Mouse (Mus musculus) liver, embryonic 13.5 days (tissue): Measurements from ENCODE around the gene Lgr4. TPM values are rescaled to one million over a fixed set of nuclear protein-coding genes. Genes with fewer than 3 reads are reported as not detected.
A peak's percentile ranks its signal among the peaks of the same experiment; 100 is the strongest.
"Not testable (repeated sequence)": the region's sequence is repeated elsewhere in the genome, so short reads cannot be mapped to it uniquely, and the experiment has no call there.

Experiments
- ATAC-seq: fragments of 200-750 bp; cut with Nextera tagmentation; 2 replicates; pipeline ENCODE4 v1.8.0; 2017; ENCODE audit warnings: low read depth, mild to moderate bottlenecking, moderate number of reproducible peaks, moderate library complexity
- DNase-seq: peaks from one replicate; pipeline ENCODE4 v3.0.0; 2022
- H3K27ac ChIP-seq: fragments of 300-500 bp; sonication (generic); 2 replicates; pipeline ENCODE4 v1.5.1; 2015; ENCODE audit warnings: moderate library complexity, mild to moderate bottlenecking, inconsistent platforms
- H3K27me3 ChIP-seq: fragments of 300-500 bp; sonication (generic); 2 replicates; pipeline ENCODE4 v1.6.1; 2015; ENCODE audit warnings: mild to moderate bottlenecking, inconsistent platforms
- H3K36me3 ChIP-seq: fragments of 300-500 bp; sonication (generic); 2 replicates; pipeline ENCODE4 v1.6.1; 2015; ENCODE audit warnings: mild to moderate bottlenecking, inconsistent platforms
- H3K4me1 ChIP-seq: fragments of 300-500 bp; sonication (generic); replicated peaks from 2 replicates; pipeline ENCODE4 v1.6.1; 2015; ENCODE audit warnings: inconsistent platforms
- H3K4me2 ChIP-seq: fragments of 300-500 bp; sonication (generic); 2 replicates; pipeline ENCODE4 v1.6.1; 2015; ENCODE audit warnings: inconsistent platforms, mild to moderate bottlenecking, moderate library complexity
- H3K4me3 ChIP-seq: fragments of 300-500 bp; sonication (generic); replicated peaks from 2 replicates; pipeline ENCODE4 v1.5.1; 2015; ENCODE audit warnings: mild to moderate bottlenecking, inconsistent platforms
- H3K9ac ChIP-seq: fragments of 300-500 bp; sonication (generic); 2 replicates; pipeline ENCODE4 v1.6.1; 2015; ENCODE audit warnings: mild to moderate bottlenecking, inconsistent platforms
- H3K9me3 ChIP-seq: fragments of 300-500 bp; sonication (generic); replicated peaks from 2 replicates; pipeline ENCODE4 v1.6.1; 2016; ENCODE audit warnings: inconsistent platforms
- WGBS: fragments of 180-500 bp; shearing (Covaris S2); methylation state at CpG from one replicate; pipeline ENCODE4 v1.1.7; 2015; ENCODE audit not compliant: insufficient replicate concordance; 5-methylcytosine and 5-hydroxymethylcytosine counted together
- polyA plus RNA-seq: library from polyadenylated mRNA; unstranded; fragments of >200 nt; fragmentation: Nextera tagmentation; extraction: Ambion mirVana; gene quantifications from 2 replicates; pipeline ENCODE4 v1.2.1, GENCODE M21; 2015

Lgr4 gene
- polyA plus RNA-seq = 3.1 and 3.9 TPM in 2 replicates

DNA sequence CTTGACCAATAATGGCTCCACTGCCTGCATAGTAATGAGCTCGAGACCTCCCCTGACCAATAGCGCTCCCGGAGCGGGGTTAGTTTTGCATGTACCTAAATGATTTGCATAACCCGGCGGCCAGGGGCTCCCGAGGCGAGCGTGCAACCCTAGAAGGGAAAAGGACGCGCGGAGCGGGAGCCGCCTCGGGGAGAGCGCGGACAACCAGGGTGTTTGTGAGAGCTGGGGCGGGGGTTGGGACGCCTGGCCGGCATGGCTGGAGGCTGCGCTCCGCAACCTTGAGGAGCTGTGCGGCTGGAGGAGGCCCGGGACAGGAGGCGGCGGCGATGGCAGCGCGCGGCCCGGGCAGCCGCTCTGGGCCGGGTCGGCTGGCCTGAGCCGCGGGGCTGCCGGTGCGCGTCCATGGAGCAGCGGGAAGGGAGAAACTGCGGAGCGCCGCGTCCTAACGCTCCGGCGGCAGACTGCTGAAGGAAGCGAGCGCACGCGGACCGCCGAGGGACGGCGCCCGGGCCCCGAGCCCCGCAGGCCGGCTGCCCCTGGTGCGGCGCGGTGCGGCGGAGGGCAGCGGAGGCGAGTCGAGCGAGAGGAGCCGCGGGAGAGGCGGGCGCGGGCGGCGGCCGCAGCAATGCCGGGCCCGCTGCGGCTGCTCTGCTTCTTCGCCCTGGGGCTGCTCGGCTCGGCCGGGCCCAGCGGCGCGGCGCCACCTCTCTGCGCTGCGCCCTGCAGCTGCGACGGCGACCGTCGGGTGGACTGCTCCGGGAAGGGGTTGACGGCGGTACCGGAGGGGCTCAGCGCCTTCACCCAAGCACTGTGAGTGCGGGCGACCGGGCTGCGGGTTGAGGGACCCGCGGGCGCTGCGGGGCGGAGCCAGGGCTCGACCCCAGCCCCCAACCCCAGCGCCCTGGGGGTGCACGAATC is at the start of gene Lgr4:
Gene Lgr4 (plus strand): TSS at position 152 of the 918 bp plus-strand sequence.
- Histone ChIP-seq H3K36me3 (no peaks in the 10 kb centered on the region), H3K4me1 (peaks cover 48% of the 10 kb centered on the region), H3K4me2 (peak within 1 kb of the TSS; percentile 100), H3K9me3 (no peaks in the 10 kb centered on the region), H3K27me3 (peaks cover 4% of the 10 kb centered on the region; the same call in 1 of the 2 replicates), H3K4me3 (peak within 1 kb of the TSS; percentile 82), H3K9ac (peak within 1 kb of the TSS; percentile 90), H3K27ac (peak within 1 kb of the TSS; percentile 93)
- DNase-seq (peak; percentile 97), ATAC-seq (peak; percentile 98)
- WGBS = under 1% methylated on average over 87 of the region's 111 CpGs

DNA sequence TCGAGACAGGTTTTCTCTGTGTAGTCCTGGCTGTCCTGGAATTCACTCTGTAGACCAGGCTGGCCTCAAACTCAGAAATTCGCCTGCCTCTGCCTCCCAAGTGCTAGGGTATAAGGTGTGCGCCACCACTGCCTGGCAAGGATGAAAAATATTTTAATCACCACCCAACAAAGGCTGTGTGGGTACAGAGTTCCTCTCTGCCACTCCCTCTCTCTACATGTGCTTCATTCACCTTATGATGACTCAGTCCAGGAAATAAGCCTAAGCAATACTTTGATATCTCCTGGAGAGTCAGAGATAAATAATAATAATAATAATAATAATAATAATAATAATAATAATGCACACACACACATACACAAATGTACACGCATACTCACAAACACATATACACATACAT is 38.0 kb upstream of the Lgr4 start:
- not testable (repeated sequence) for H3K9ac ChIP-seq, H3K4me3 ChIP-seq, DNase-seq, H3K36me3 ChIP-seq, H3K27me3 ChIP-seq, H3K4me2 ChIP-seq, H3K4me1 ChIP-seq, H3K9me3 ChIP-seq, ATAC-seq, H3K27ac ChIP-seq
- WGBS = 53% methylated on average over 4 of the region's 4 CpGs

DNA sequence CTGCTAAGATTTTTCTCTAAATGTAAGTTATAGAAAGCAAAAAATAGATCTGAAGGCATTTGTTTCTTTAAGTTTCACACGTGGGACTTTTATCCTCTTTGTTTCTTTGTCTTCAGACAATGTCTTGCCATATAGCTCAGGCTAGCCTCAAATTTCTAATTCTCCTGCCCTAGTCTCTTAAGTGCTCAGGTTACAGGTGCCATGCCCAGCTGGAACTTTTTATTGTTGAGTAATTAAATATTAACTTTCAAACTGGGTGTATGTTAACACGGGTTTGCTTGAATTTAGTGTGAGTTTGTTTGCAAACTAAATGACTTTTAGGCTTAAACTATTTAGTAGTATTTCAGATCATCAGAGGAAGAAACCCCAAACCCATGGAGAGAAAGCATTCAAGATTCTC is 36.3 kb upstream of the Lgr4 start:
- H3K27ac ChIP-seq = no peak overlapping the region
- no peaks in the 10 kb centered on the region for H3K4me1 ChIP-seq
- H3K27me3 ChIP-seq = no peaks in the 10 kb centered on the region
- H3K4me3 ChIP-seq = no peak overlapping the region
- no peaks in the 10 kb centered on the region for H3K9me3 ChIP-seq
- ATAC-seq (no peak), DNase-seq (no peak)
- no peak overlapping the region for H3K9ac ChIP-seq
- 39% methylated on average over 2 of the region's 2 CpGs for WGBS
- H3K4me2 ChIP-seq = no peak overlapping the region
- no peaks in the 10 kb centered on the region for H3K36me3 ChIP-seq

DNA sequence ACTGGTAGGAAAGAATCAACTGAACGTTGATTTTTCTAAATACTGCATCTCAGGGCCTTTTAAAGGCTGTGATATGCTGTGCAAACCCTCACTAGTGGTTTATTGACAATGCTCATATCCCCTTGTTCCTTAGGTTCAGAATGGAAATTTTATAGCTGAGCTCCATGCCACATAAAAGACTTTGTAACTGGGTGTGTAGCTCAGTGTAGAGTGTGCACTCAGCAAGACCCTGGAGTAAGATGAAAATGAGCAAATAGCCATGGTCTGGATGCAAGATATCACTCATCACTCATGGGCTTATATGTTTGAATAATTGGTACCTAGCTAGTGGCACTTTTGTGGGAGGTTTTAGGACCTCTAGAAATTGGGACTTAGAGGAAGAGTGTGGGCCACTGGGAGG is 35.8 kb upstream of the Lgr4 start:
- DNase-seq (no peak), ATAC-seq (no peak)
- no peaks in the 10 kb centered on the region for H3K36me3 ChIP-seq
- no peak overlapping the region for H3K4me3 ChIP-seq
- no peak overlapping the region for H3K9ac ChIP-seq
- no peak overlapping the region for H3K4me2 ChIP-seq
- WGBS = 36% methylated on average over 1 of the region's 1 CpGs
- no peaks in the 10 kb centered on the region for H3K27me3 ChIP-seq
- H3K4me1 ChIP-seq = no peaks in the 10 kb centered on the region
- H3K9me3 ChIP-seq = no peaks in the 10 kb centered on the region
- no peak overlapping the region for H3K27ac ChIP-seq

DNA sequence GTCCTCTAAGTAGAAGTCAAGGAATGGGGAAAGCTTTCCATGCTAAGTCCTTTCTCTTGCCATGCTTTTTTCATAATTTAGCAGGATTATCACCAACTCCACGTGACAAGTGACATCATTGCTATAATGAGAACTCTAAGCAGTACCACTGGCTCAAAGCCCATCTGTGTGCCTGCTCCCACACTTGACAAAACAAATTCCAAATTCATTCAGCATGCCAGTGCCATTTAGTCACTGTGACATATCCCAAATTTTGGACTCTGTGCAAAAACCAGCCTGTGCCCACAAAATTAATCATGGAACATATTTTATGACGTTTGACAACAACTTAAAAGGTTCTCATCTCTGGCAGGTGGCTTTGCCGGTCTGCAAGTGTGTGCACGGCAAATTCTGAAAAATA is 33.3 kb upstream of the Lgr4 start:
- no peaks in the 10 kb centered on the region for H3K9me3 ChIP-seq
- DNase-seq = no peak
- H3K36me3 ChIP-seq = no peaks in the 10 kb centered on the region
- H3K4me3 ChIP-seq = no peak overlapping the region
- H3K4me2 ChIP-seq = no peak overlapping the region
- ATAC-seq = no peak
- H3K27ac ChIP-seq = no peak overlapping the region
- no peak overlapping the region for H3K9ac ChIP-seq
- H3K4me1 ChIP-seq = no peaks in the 10 kb centered on the region
- WGBS = 61% methylated on average over 4 of the region's 4 CpGs
- no peaks in the 10 kb centered on the region for H3K27me3 ChIP-seq

DNA sequence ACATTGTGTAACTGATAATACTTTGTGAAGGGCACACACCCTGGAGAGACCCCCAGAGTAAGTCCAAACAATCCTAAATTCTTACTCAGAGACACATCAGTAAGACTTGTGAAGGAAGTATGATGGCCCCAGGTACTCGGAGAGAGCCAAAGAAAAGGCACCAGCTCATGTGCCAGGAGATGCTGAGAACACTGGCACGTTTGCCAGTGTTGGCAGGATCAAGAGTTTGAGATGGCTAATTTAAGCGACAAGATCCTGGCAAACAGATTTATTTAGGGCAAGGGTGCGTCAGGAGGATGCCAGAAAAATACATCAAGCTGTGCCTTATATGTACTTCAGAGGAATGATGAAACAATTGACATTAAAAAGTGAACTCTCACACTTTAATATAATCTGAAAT is 32.9 kb upstream of the Lgr4 start:
- no peaks in the 10 kb centered on the region for H3K27me3 ChIP-seq
- ATAC-seq (no peak), DNase-seq (no peak)
- no peaks in the 10 kb centered on the region for H3K9me3 ChIP-seq
- no peaks in the 10 kb centered on the region for H3K4me1 ChIP-seq
- 48% methylated on average over 4 of the region's 4 CpGs for WGBS
- H3K9ac ChIP-seq = no peak overlapping the region
- H3K4me2 ChIP-seq = no peak overlapping the region
- no peak overlapping the region for H3K4me3 ChIP-seq
- no peaks in the 10 kb centered on the region for H3K36me3 ChIP-seq
- H3K27ac ChIP-seq = no peak overlapping the region

DNA sequence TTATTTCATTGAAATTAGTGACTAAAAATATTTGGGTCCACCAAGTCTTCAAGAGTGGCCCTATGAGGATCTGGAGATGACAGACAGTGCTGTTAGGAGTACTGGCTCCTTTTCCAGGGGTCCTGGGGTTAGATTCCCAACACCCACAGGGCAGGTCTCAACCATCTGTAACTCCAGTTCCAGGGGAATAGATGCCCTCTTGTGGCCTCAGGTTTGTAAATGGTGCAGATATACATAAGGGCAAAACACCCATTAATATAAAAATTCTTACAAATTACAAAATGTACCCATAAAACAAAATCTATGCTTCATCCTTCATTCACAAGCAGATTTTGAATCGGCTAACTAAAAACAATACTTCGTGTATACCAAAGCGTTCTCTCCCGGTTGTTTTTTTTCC is 27.4 kb upstream of the Lgr4 start:
- Histone ChIP-seq H3K27ac (no peak overlapping the region), H3K36me3 (peaks cover 10% of the 10 kb centered on the region), H3K4me3 (peak overlapping the region; percentile 96), H3K9me3 (no peaks in the 10 kb centered on the region), H3K4me2 (peak overlapping the region; percentile 79), H3K9ac (peak overlapping the region; percentile 95; the same call in 1 of the 2 replicates), H3K27me3 (no peaks in the 10 kb centered on the region), H3K4me1 (peaks cover 23% of the 10 kb centered on the region)
- 37% methylated on average over 4 of the region's 4 CpGs for WGBS
- ATAC-seq (no peak), DNase-seq (no peak)

DNA sequence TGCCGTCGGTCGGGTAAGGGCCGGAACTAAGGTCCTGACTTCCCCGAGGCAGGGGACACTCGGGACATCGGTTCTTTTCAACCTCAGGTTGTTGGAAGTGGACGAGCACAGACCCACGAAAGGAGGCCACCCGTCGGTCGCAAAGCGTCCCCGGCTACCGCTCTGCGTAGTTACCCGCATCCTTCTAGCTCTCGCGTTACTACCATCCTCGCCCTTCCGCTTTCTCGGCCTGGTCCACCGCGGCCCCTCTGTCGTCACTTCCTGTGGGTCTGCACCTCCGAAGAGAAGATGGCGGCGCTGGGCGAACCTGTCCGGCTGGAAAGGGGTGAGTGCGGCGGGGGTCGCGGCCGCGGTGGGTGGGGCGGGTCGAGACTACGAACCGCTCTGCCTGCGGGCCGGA is 26.9 kb upstream of the Lgr4 start, which contains the start of gene Lin7c:
Gene Lin7c (plus strand): TSS at position 257 of the 400 bp plus-strand sequence.
- WGBS = under 1% methylated on average over 39 of the region's 42 CpGs
- Histone ChIP-seq H3K36me3 (peaks cover 16% of the 10 kb centered on the region), H3K27ac (peak within 1 kb of the TSS; percentile 82), H3K27me3 (no peaks in the 10 kb centered on the region), H3K9ac (peak within 1 kb of the TSS; percentile 95), H3K9me3 (no peaks in the 10 kb centered on the region), H3K4me2 (peak within 1 kb of the TSS; percentile 79), H3K4me3 (peak within 1 kb of the TSS; percentile 96), H3K4me1 (peaks cover 23% of the 10 kb centered on the region)
- peak; percentile 100 for ATAC-seq
- DNase-seq = peak; percentile 89

DNA sequence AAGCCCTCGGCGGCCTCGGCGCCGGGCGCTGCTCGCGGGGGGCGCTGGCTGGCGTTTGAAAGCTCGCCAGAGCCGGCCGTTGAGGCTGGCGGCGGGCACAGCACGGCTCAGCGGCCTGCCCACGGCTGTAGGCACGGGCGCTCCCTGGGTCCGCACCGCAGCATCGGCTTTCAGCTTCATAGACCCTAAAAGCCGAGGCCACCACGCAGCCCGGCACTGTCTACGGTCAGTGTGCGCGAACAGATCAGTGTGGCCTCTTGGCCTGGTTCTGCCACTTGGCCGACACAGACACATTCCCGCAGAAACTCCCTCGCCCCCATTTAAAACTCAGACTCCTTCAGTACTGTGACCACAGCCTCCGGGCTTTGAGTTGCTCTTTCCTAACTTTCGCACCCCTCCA is 26.4 kb upstream of the Lgr4 start:
- Histone ChIP-seq H3K36me3 (peaks cover 20% of the 10 kb centered on the region), H3K4me1 (peaks cover 23% of the 10 kb centered on the region), H3K9me3 (no peaks in the 10 kb centered on the region), H3K9ac (peak overlapping the region; percentile 95), H3K27ac (peak overlapping the region; percentile 82), H3K27me3 (no peaks in the 10 kb centered on the region), H3K4me3 (peak overlapping the region; percentile 96), H3K4me2 (peak overlapping the region; percentile 79)
- ATAC-seq (peak; percentile 78), DNase-seq (no peak)
- under 1% methylated on average over 33 of the region's 34 CpGs for WGBS

DNA sequence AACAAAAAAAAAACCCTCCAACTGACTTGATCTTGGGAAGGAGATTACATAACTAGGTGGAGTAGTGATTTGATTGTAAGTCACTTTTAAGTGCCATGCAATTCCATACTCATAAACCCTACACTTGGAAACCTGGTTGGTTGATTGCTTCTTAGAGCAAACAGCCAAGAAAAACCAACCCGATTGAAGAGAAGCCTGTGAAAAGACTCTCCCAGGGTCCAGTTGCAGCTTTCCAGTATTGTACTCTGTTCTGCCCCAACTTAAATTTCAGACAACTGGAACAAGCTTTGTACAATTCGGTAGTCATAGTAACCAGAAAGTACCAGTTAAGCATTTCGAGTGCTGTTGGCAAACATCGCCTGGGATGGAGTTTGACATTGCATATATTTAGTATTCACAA is 26.0 kb upstream of the Lgr4 start:
- DNase-seq = no peak
- WGBS = 29% methylated on average over 4 of the region's 4 CpGs

DNA sequence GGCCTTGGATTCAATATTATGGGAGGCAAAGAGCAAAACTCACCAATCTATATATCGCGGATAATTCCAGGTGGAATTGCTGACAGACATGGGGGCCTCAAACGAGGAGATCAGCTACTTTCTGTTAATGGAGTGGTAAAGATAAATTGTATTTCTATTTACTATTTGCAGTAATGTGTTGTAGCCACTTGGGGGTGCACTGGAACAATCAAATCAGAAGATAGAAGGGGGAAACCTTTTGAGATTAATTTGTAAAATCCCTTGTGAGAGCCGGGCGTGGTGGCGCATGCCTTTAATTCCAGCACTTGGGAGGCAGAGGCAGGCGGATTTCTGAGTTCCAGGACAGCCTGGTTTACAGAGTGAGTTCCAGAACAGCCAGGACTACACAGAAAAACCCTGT is 21.1 kb upstream of the Lgr4 start:
- no peak overlapping the region for H3K27ac ChIP-seq
- no peaks in the 10 kb centered on the region for H3K27me3 ChIP-seq
- WGBS = 68% methylated on average over 7 of the region's 7 CpGs
- H3K9me3 ChIP-seq = no peaks in the 10 kb centered on the region
- H3K36me3 ChIP-seq = peaks cover 61% of the 10 kb centered on the region
- ATAC-seq = no peak
- no peak for DNase-seq
- no peak overlapping the region for H3K4me3 ChIP-seq
- H3K9ac ChIP-seq = no peak overlapping the region
- peaks cover 23% of the 10 kb centered on the region for H3K4me1 ChIP-seq
- H3K4me2 ChIP-seq = no peak overlapping the region

More for the DNA sequence above, 26.0 kb upstream of the Lgr4 start:
- H3K4me2 ChIP-seq = peak overlapping the region; percentile 79
- peaks cover 23% of the 10 kb centered on the region for H3K4me1 ChIP-seq
- no peaks in the 10 kb centered on the region for H3K9me3 ChIP-seq
- no peaks in the 10 kb centered on the region for H3K27me3 ChIP-seq
- peak overlapping the region; percentile 96 for H3K4me3 ChIP-seq
- H3K27ac ChIP-seq = peak overlapping the region; percentile 82
- H3K36me3 ChIP-seq = peaks cover 24% of the 10 kb centered on the region
- no peak for ATAC-seq
- peak overlapping the region; percentile 95 for H3K9ac ChIP-seq
